Mouse (Mus musculus): ENCODE results near the gene Ran. TPM values are rescaled to one million over a fixed set of nuclear protein-coding genes. Genes with fewer than 3 reads are reported as not detected.

Gene Ran
- polyA plus RNA-seq, 1 experiment from 2014 or later = 206 TPM

DNA sequence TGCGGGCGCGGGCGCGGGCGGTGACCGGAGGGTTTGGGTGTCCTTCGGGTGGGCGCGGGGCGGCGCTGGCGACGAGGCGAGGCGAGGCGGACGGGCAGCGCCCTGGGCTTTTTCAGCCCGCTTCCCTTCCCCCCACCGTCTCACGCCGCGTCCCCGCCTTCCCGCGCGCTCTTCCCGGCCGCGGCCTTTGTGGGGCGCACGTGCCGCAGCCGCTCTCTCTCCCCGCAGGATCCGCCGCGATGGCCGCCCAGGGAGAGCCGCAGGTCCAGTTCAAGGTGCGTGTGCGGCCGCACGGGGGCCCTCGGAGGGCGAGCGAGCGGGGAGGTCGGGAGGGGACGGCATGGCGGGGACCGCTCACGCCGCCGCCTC lies 415 bp downstream of the Ran start:
- no peak for DNase-seq
- under 1% methylated on average over 23 of the region's 56 CpGs for WGBS (ENCODE audit: insufficient replicate concordance)
- Histone ChIP-seq H3K27me3 (ENCODE audit: insufficient read depth, low read length) (no peaks in the 10 kb centered on the region), H3K9ac (replicated peaks) (peak overlapping the region; percentile 94), H3K4me3 (ENCODE audit: low read depth, low read length) (peak overlapping the region; percentile 98), H3K9me3 (ENCODE audit: low read length) (no peaks in the 10 kb centered on the region), H3K4me2 (ENCODE audit: low read depth, low read length) (peak overlapping the region; percentile 90), H3K4me1 (ENCODE audit: insufficient read depth) (peaks cover 17% of the 10 kb centered on the region), H3K27ac (ENCODE audit: low read depth) (peak overlapping the region; percentile 93), H3K36me3 (replicated peaks; ENCODE audit: insufficient read depth, low read length) (peaks cover 18% of the 10 kb centered on the region)
- ATAC-seq = peak; percentile 71
- TF ChIP-seq EP300 (IDR thresholded peaks at IDR 0.05; ENCODE audit: low read depth) = no peak
- peak; percentile 37 for TF ChIP-seq CTCF (IDR thresholded peaks at IDR 0.05; ENCODE audit: low read depth)

DNA sequence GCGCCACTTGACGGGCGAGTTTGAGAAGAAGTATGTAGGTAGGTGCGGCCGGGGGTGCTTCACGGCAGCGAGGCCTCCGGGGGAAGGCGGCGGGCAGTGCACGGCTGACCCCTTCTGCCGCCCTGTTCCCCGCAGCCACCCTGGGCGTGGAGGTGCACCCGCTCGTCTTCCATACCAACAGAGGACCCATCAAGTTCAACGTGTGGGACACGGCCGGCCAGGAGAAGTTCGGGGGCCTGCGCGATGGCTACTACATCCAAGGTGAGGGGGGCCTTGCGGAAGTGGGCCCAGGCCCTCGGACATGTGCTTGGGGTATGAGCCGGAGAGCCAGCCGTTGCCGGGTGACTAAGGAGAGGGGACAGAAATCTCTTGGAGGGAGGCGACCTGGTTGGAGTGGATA lies 862 bp downstream of the Ran start:
- TF ChIP-seq EP300 (IDR thresholded peaks at IDR 0.05; ENCODE audit: low read depth) (no peak), CTCF (IDR thresholded peaks at IDR 0.05; ENCODE audit: low read depth) (no peak)
- H3K9me3 ChIP-seq (ENCODE audit: low read length) = no peaks in the 10 kb centered on the region
- H3K9ac ChIP-seq (replicated peaks) = peak overlapping the region; percentile 94
- peaks cover 17% of the 10 kb centered on the region for H3K4me1 ChIP-seq (ENCODE audit: insufficient read depth)
- peak overlapping the region; percentile 98 for H3K4me3 ChIP-seq (ENCODE audit: low read depth, low read length)
- peak overlapping the region; percentile 93 for H3K27ac ChIP-seq (ENCODE audit: low read depth)
- 7% methylated on average over 28 of the region's 28 CpGs for WGBS (ENCODE audit: insufficient replicate concordance)
- ATAC-seq (no peak), DNase-seq (peak; percentile 53)
- H3K36me3 ChIP-seq (replicated peaks; ENCODE audit: insufficient read depth, low read length) = peaks cover 19% of the 10 kb centered on the region
- H3K4me2 ChIP-seq (ENCODE audit: low read depth, low read length) = peak overlapping the region; percentile 90
- no peaks in the 10 kb centered on the region for H3K27me3 ChIP-seq (ENCODE audit: insufficient read depth, low read length)

DNA sequence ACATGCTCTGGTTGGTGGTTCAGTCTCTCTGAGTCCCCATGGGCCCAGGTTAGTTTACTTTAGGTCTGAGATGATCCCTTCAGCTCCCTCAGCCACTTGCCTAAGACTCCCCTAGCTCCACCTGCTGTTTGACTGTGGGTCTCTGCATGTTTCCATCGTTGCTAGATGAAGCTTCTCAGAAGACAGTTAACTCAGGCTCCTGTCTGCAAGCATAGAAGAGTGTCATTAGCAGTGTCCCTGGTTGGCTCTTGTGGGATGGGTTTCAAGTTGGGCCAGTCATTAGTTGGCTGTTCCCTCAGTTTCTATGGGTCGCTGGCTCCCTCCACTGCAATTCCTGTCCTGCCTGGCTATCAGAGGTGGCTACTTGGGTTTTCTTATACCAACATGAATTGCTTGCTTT lies 5.2 kb downstream of the Ran start:
- 37% methylated on average over 2 of the region's 2 CpGs for WGBS (ENCODE audit: insufficient replicate concordance)
- no peak overlapping the region for H3K27ac ChIP-seq (ENCODE audit: low read depth)
- H3K4me1 ChIP-seq (ENCODE audit: insufficient read depth) = peaks cover 7% of the 10 kb centered on the region; the same call in 1 of the 2 replicates
- ATAC-seq (no peak), DNase-seq (no peak)
- H3K4me2 ChIP-seq (ENCODE audit: low read depth, low read length) = no peak overlapping the region
- no peaks in the 10 kb centered on the region for H3K9me3 ChIP-seq (ENCODE audit: low read length)
- peaks cover 21% of the 10 kb centered on the region for H3K36me3 ChIP-seq (replicated peaks; ENCODE audit: insufficient read depth, low read length)
- H3K4me3 ChIP-seq (ENCODE audit: low read depth, low read length) = no peak overlapping the region
- no peak overlapping the region for H3K9ac ChIP-seq (replicated peaks)
- TF ChIP-seq EP300 (IDR thresholded peaks at IDR 0.05; ENCODE audit: low read depth) (no peak), CTCF (IDR thresholded peaks at IDR 0.05; ENCODE audit: low read depth) (peak; percentile 48)
- no peaks in the 10 kb centered on the region for H3K27me3 ChIP-seq (ENCODE audit: insufficient read depth, low read length)

GRCm38 (mm10) chr5:129025725-129026124 lies 5.9 kb downstream of the Ran start:
- Histone ChIP-seq H3K27ac (ENCODE audit: low read depth) (no peak overlapping the region), H3K27me3 (ENCODE audit: insufficient read depth, low read length) (no peaks in the 10 kb centered on the region), H3K36me3 (replicated peaks; ENCODE audit: insufficient read depth, low read length) (peaks cover 21% of the 10 kb centered on the region), H3K9me3 (ENCODE audit: low read length) (no peaks in the 10 kb centered on the region), H3K4me2 (ENCODE audit: low read depth, low read length) (no peak overlapping the region), H3K4me1 (ENCODE audit: insufficient read depth) (peaks cover 9% of the 10 kb centered on the region; the same call in 1 of the 2 replicates), H3K4me3 (ENCODE audit: low read depth, low read length) (no peak overlapping the region), H3K9ac (replicated peaks) (no peak overlapping the region)
- WGBS (ENCODE audit: insufficient replicate concordance) = 92% methylated on average over 2 of the region's 2 CpGs
- no peak for ATAC-seq
- no peak for DNase-seq
- TF ChIP-seq EP300 (IDR thresholded peaks at IDR 0.05; ENCODE audit: low read depth) (no peak), CTCF (IDR thresholded peaks at IDR 0.05; ENCODE audit: low read depth) (no peak)

DNA sequence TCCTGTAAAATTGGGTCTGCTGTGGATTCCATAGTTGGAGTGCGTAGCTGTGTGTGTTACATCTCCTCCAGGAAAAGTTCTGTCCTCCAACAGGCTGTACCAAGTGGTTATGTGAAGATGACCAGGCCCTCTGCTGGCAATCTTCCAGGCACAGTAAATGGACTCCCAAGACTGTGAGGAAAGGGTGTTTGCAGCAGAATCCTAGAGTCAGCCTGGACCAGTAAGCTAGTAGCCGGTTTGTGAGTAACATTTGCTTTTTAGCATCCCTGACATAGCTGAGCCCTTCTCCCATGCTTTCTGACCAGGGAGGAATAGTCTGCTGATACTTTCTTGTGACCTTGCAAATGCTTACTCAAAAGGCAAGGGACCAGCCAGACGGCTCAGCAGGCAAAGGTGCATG lies 6.3 kb downstream of the Ran start:
- Histone ChIP-seq H3K36me3 (replicated peaks; ENCODE audit: insufficient read depth, low read length) (peaks cover 21% of the 10 kb centered on the region), H3K4me3 (ENCODE audit: low read depth, low read length) (no peak overlapping the region), H3K27me3 (ENCODE audit: insufficient read depth, low read length) (no peaks in the 10 kb centered on the region), H3K9me3 (ENCODE audit: low read length) (no peaks in the 10 kb centered on the region), H3K4me2 (ENCODE audit: low read depth, low read length) (no peak overlapping the region), H3K27ac (ENCODE audit: low read depth) (no peak overlapping the region), H3K4me1 (ENCODE audit: insufficient read depth) (peaks cover 9% of the 10 kb centered on the region; the same call in 1 of the 2 replicates), H3K9ac (replicated peaks) (no peak overlapping the region)
- no peak for ATAC-seq
- DNase-seq = no peak
- 93% methylated on average over 3 of the region's 3 CpGs for WGBS (ENCODE audit: insufficient replicate concordance)
- no peak for TF ChIP-seq CTCF (IDR thresholded peaks at IDR 0.05; ENCODE audit: low read depth)
- TF ChIP-seq EP300 (IDR thresholded peaks at IDR 0.05; ENCODE audit: low read depth) = no peak

DNA sequence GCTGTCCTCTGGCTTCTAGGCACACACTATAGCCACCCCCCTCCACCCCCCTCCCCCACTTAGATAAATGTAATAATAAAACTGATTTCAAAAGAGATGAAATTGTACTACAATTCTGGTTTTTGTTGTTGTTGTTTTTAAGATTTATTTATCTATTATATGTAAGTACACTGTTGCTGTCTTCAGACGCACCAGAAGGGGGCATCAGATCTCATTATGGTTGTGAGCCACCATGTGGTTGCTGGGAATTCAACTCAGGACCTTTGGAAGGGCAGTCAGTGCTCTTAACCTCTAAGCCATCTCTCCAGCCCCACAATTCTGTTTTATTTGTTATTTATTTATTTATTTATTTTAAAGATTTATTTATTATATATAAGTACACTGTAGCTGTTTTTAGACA lies 6.8 kb downstream of the Ran start:
- H3K4me2 ChIP-seq (ENCODE audit: low read depth, low read length) = no peak overlapping the region

More for the DNA sequence above, 6.8 kb downstream of the Ran start:
- no peak for TF ChIP-seq EP300 (IDR thresholded peaks at IDR 0.05; ENCODE audit: low read depth)
- TF ChIP-seq CTCF (IDR thresholded peaks at IDR 0.05; ENCODE audit: low read depth) = peak; percentile 33
- Histone ChIP-seq H3K9me3 (ENCODE audit: low read length) (no peaks in the 10 kb centered on the region), H3K27ac (ENCODE audit: low read depth) (no peak overlapping the region), H3K4me1 (ENCODE audit: insufficient read depth) (peaks cover 5% of the 10 kb centered on the region; the same call in 1 of the 2 replicates), H3K9ac (replicated peaks) (no peak overlapping the region), H3K4me3 (ENCODE audit: low read depth, low read length) (no peak overlapping the region), H3K36me3 (replicated peaks; ENCODE audit: insufficient read depth, low read length) (peaks cover 19% of the 10 kb centered on the region), H3K27me3 (ENCODE audit: insufficient read depth, low read length) (no peaks in the 10 kb centered on the region)
- WGBS (ENCODE audit: insufficient replicate concordance) = 73% methylated on average over 1 of the region's 1 CpGs
- ATAC-seq = no peak
- DNase-seq = no peak

Measured in liver, postnatal 0 days (tissue).